Mouse (Mus musculus) limb, embryonic 15.5 days (tissue): ENCODE measurements around the gene Slc6a5. TPM values are rescaled to one million over a fixed set of nuclear protein-coding genes. Genes with fewer than 3 reads are reported as not detected.

Experiments
- polyA plus RNA-seq: library from polyadenylated mRNA; unstranded; fragments of >200 nt; fragmentation: Nextera tagmentation; extraction: Ambion mirVana; gene quantifications from 2 replicates; pipeline ENCODE4 v1.2.1, GENCODE M21; 2015

Slc6a5 gene
- polyA plus RNA-seq, 1 experiment from 2014 or later = 0.05 TPM

Other genes starting within 250 kb of the Slc6a5 start
- 17.0 and 18.0 TPM in 2 replicates for gene Htatip2, start 151.0 kb upstream of the Slc6a5 start, polyA plus RNA-seq
- 42.3 and 48.4 TPM in 2 replicates for gene Prmt3, start 131.8 kb upstream of the Slc6a5 start, polyA plus RNA-seq
- gene Nell1, start 64.7 kb downstream of the Slc6a5 start, polyA plus RNA-seq = 3.1 and 3.8 TPM in 2 replicates